Mouse (Mus musculus): ENCODE data around the gene Carmil1. TPM values are rescaled to one million over a fixed set of nuclear protein-coding genes. Genes with fewer than 3 reads are reported as not detected.

Gene Carmil1
- polyA plus RNA-seq, 1 experiment from 2014 or later: 5.9 TPM

GRCm38 (mm10) chr13:24094825-24095547 is 185.6 kb downstream of the Carmil1 start:
- Histone ChIP-seq H3K4me1 (ENCODE audit: insufficient read depth) (no peaks in the 10 kb centered on the region), H3K9ac (replicated peaks) (no peak overlapping the region), H3K4me2 (ENCODE audit: low read depth, low read length) (no peak overlapping the region), H3K27me3 (ENCODE audit: insufficient read depth, low read length) (no peaks in the 10 kb centered on the region), H3K9me3 (ENCODE audit: low read length) (no peaks in the 10 kb centered on the region), H3K36me3 (replicated peaks; ENCODE audit: insufficient read depth, low read length) (0 out of 2 replicates have a peak, but pooled peaks cover 2% of the 10 kb centered on the region), H3K27ac (ENCODE audit: low read depth) (no peak overlapping the region), H3K4me3 (ENCODE audit: low read depth, low read length) (no peak overlapping the region)
- 49% methylated on average over 6 of the region's 6 CpGs for WGBS (ENCODE audit: insufficient replicate concordance)
- TF ChIP-seq CTCF (IDR thresholded peaks at IDR 0.05; ENCODE audit: low read depth) (no peak), EP300 (IDR thresholded peaks at IDR 0.05; ENCODE audit: low read depth) (no peak)
- ATAC-seq (peak; percentile 33; the same call in 1 of the 2 replicates), DNase-seq (no peak)

- ATAC-seq (no peak), DNase-seq (no peak)
- no peaks in the 10 kb centered on the region for H3K4me1 ChIP-seq (ENCODE audit: insufficient read depth)
- H3K9me3 ChIP-seq (ENCODE audit: low read length): no peaks in the 10 kb centered on the region
- no peak overlapping the region for H3K4me2 ChIP-seq (ENCODE audit: low read depth, low read length)
- TF ChIP-seq CTCF (IDR thresholded peaks at IDR 0.05; ENCODE audit: low read depth) (no peak), EP300 (IDR thresholded peaks at IDR 0.05; ENCODE audit: low read depth) (no peak)
- H3K36me3 ChIP-seq (replicated peaks; ENCODE audit: insufficient read depth, low read length): 0 out of 2 replicates have a peak, but pooled peaks cover 2% of the 10 kb centered on the region
- 82% methylated on average over 3 of the region's 3 CpGs for WGBS (ENCODE audit: insufficient replicate concordance)
- no peaks in the 10 kb centered on the region for H3K27me3 ChIP-seq (ENCODE audit: insufficient read depth, low read length)
- no peak overlapping the region for H3K27ac ChIP-seq (ENCODE audit: low read depth)
- no peak overlapping the region for H3K4me3 ChIP-seq (ENCODE audit: low read depth, low read length)
- no peak overlapping the region for H3K9ac ChIP-seq (replicated peaks)
These were observed 187.5 kb downstream of the Carmil1 start for GRCm38 (mm10) chr13:24093108-24093507.

GRCm38 (mm10) chr13:24092073-24092472 is 188.5 kb downstream of the Carmil1 start:
- ATAC-seq (no peak), DNase-seq (no peak)
- H3K4me1 ChIP-seq (ENCODE audit: insufficient read depth): no peaks in the 10 kb centered on the region
- H3K9ac ChIP-seq (replicated peaks): no peak overlapping the region
- H3K27me3 ChIP-seq (ENCODE audit: insufficient read depth, low read length): no peaks in the 10 kb centered on the region
- peaks cover 7% of the 10 kb centered on the region for H3K36me3 ChIP-seq (replicated peaks; ENCODE audit: insufficient read depth, low read length)
- no peak overlapping the region for H3K4me2 ChIP-seq (ENCODE audit: low read depth, low read length)
- no peaks in the 10 kb centered on the region for H3K9me3 ChIP-seq (ENCODE audit: low read length)
- no peak overlapping the region for H3K27ac ChIP-seq (ENCODE audit: low read depth)
- no peak overlapping the region for H3K4me3 ChIP-seq (ENCODE audit: low read depth, low read length)
- WGBS (ENCODE audit: insufficient replicate concordance): 34% methylated on average over 5 of the region's 5 CpGs
- TF ChIP-seq EP300 (IDR thresholded peaks at IDR 0.05; ENCODE audit: low read depth): no peak
- no peak for TF ChIP-seq CTCF (IDR thresholded peaks at IDR 0.05; ENCODE audit: low read depth)

DNA sequence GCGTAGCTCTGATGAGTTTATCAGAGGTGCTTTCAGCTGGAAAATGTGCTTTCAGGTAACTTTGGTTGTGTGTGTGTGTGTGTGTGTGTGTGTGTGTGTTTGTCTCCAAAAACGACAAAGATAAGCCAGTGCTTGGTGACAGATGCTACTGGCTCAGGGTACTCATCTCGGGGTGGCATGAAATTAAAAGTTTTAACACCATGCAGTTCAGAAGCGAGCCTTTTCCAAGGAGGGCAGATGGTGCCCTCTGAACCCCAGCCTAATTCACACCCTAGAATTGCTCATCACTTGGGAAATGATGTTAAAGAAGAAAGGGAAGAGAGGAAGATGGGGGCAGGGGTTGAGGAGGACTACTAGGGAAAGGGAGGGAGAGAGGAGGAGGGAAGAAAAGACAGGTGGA is 198.4 kb downstream of the Carmil1 start:
- WGBS (ENCODE audit: insufficient replicate concordance): 65% methylated on average over 4 of the region's 4 CpGs
- DNase-seq (no peak), ATAC-seq (no peak)
- Histone ChIP-seq H3K27me3 (ENCODE audit: insufficient read depth, low read length) (no peaks in the 10 kb centered on the region), H3K4me2 (ENCODE audit: low read depth, low read length) (no peak overlapping the region), H3K9ac (replicated peaks) (no peak overlapping the region), H3K9me3 (ENCODE audit: low read length) (no peaks in the 10 kb centered on the region), H3K36me3 (replicated peaks; ENCODE audit: insufficient read depth, low read length) (0 out of 2 replicates have a peak, but pooled peaks cover 3% of the 10 kb centered on the region), H3K4me3 (ENCODE audit: low read depth, low read length) (no peak overlapping the region), H3K4me1 (ENCODE audit: insufficient read depth) (no peaks in the 10 kb centered on the region), H3K27ac (ENCODE audit: low read depth) (no peak overlapping the region)
- no peak for TF ChIP-seq EP300 (IDR thresholded peaks at IDR 0.05; ENCODE audit: low read depth)
- no peak for TF ChIP-seq CTCF (IDR thresholded peaks at IDR 0.05; ENCODE audit: low read depth)

DNA sequence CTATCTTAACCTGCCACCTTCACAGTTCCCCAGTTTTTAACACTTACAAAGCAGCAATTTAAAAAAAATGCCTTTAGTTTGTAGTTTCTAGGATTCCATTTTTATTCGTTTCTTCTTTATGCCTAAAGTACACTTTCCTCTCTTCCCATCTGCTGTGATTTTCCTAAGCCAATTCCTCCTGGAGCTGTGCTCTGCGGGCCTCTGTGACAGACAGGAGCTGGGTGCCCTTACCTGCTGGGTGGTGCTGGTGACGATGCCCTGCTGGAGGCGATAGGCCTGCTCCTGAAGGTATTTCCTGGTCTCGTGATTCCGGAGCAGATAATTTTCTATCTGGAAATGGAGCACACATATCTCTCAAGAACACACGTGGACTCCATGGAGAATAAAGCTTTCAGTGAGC is 198.9 kb downstream of the Carmil1 start:
- H3K4me3 ChIP-seq (ENCODE audit: low read depth, low read length): no peak overlapping the region
- TF ChIP-seq CTCF (IDR thresholded peaks at IDR 0.05; ENCODE audit: low read depth) (no peak), EP300 (IDR thresholded peaks at IDR 0.05; ENCODE audit: low read depth) (no peak)
- 75% methylated on average over 7 of the region's 7 CpGs for WGBS (ENCODE audit: insufficient replicate concordance)
- ATAC-seq (no peak), DNase-seq (no peak)
- H3K27me3 ChIP-seq (ENCODE audit: insufficient read depth, low read length): no peaks in the 10 kb centered on the region
- 0 out of 2 replicates have a peak, but pooled peaks cover 3% of the 10 kb centered on the region for H3K36me3 ChIP-seq (replicated peaks; ENCODE audit: insufficient read depth, low read length)
- no peaks in the 10 kb centered on the region for H3K4me1 ChIP-seq (ENCODE audit: insufficient read depth)
- no peaks in the 10 kb centered on the region for H3K9me3 ChIP-seq (ENCODE audit: low read length)
- no peak overlapping the region for H3K9ac ChIP-seq (replicated peaks)
- H3K4me2 ChIP-seq (ENCODE audit: low read depth, low read length): no peak overlapping the region
- H3K27ac ChIP-seq (ENCODE audit: low read depth): no peak overlapping the region

GRCm38 (mm10) chr13:24072588-24072987 is 208.0 kb downstream of the Carmil1 start:
- H3K4me3 ChIP-seq (ENCODE audit: low read depth, low read length): no peak overlapping the region
- WGBS (ENCODE audit: insufficient replicate concordance): 92% methylated on average over 10 of the region's 10 CpGs
- no peaks in the 10 kb centered on the region for H3K36me3 ChIP-seq (replicated peaks; ENCODE audit: insufficient read depth, low read length)
- H3K9me3 ChIP-seq (ENCODE audit: low read length): no peaks in the 10 kb centered on the region
- DNase-seq (no peak), ATAC-seq (no peak)
- H3K9ac ChIP-seq (replicated peaks): no peak overlapping the region
- H3K4me1 ChIP-seq (ENCODE audit: insufficient read depth): no peaks in the 10 kb centered on the region
- no peak overlapping the region for H3K27ac ChIP-seq (ENCODE audit: low read depth)
- TF ChIP-seq EP300 (IDR thresholded peaks at IDR 0.05; ENCODE audit: low read depth): no peak
- no peak for TF ChIP-seq CTCF (IDR thresholded peaks at IDR 0.05; ENCODE audit: low read depth)
- no peaks in the 10 kb centered on the region for H3K27me3 ChIP-seq (ENCODE audit: insufficient read depth, low read length)
- H3K4me2 ChIP-seq (ENCODE audit: low read depth, low read length): no peak overlapping the region

Measured in liver, postnatal 0 days (tissue).